ENCODE assay signal across 21 mouse cellular contexts in genomic region chr8:3685422-3685821, GRCm38 (mm10). TPM values are rescaled to one million over a fixed set of nuclear protein-coding genes. Genes with fewer than 3 reads are reported as not detected.
DNase-seq lines count a peak whose midpoint lies in the region.
"Had no signal": no experiment of that assay in that cellular context is flagged by ENCODE, and none has a peak within 500 bp of the region (broad histone marks: within the 10 kb centered on the region; RNA-seq: fewer than 3 reads in every experiment).

No protein-coding gene starts in this region.

- peaks cover 16% of the 10 kb centered on the region for H3K36me3 ChIP-seq in splenic B cell, adult 2 months (ENCODE audit: control insufficient read depth, insufficient read depth, low read length, poor library complexity, severe bottlenecking)

- no peaks in the 10 kb centered on the region for H3K27me3 ChIP-seq in splenic B cell, adult 2 months (ENCODE audit: control insufficient read depth, insufficient read depth, low read length, poor library complexity, severe bottlenecking)
- H3K27me3 ChIP-seq: embryonic facial prominence, embryonic 13.5 days; embryonic facial prominence, embryonic 15.5 days; forebrain, embryonic 13.5 days had no signal

- peak; percentile 86 for DNase-seq in heart, adult 11 months
- no peak for DNase-seq in heart, adult 18-20 months
- peak; percentile 29 for DNase-seq in testis, postnatal 10 days (ENCODE audit: low spot score)
- no peak for DNase-seq in testis, postnatal 14 days (ENCODE audit: low spot score)
- DNase-seq in splenic B cell, adult 2 months (ENCODE audit: low read depth, low spot score), result peak; percentile 34
- no peak for DNase-seq in right cerebral cortex, postnatal 25 days
- DNase-seq: adrenal gland, adult 2 months; adrenal gland, postnatal 10 days; adrenal gland, postnatal 25 days; cerebellum, adult 11 months; cerebellum, adult 18-20 months; cerebellum, adult 8-10 months; cerebellum, adult 9-11 months; cerebellum, postnatal 14 days; cerebellum, postnatal 36 days; embryo, embryonic 11 days had no signal

RNA-seq across cellular contexts. Expression of gene Fcer2a, which starts 8.6 kb away (rescaled TPM):
- 1 to 10 TPM in 1 of 2 experiments, not detected in 1; 3.4 TPM for total RNA-seq in heart, adult 18-20 months (2021)
- total RNA-seq: common myeloid progenitor, adult 5-6 weeks; G1E had no signal

RNA-seq across cellular contexts. Expression of gene Trappc5, which starts 9.3 kb away (rescaled TPM):
- total RNA-seq in heart, adult 18-20 months (2021), result 10 to 100 TPM; 20.0 to 21.2 TPM

RNA-seq across cellular contexts. Expression of gene Fcor, which starts 13.3 kb away (rescaled TPM):
- total RNA-seq in heart, adult 18-20 months (2021), result 1 to 10 TPM in 1 of 2 experiments, under 1 TPM in 1; 0.82 to 7.1 TPM
- total RNA-seq: G1E had no signal

RNA-seq across cellular contexts. Expression of gene Mcemp1, which starts 19.9 kb away (rescaled TPM):
- total RNA-seq in heart, adult 18-20 months (2021), result under 1 TPM; 0.30 to 0.49 TPM

RNA-seq across cellular contexts. Expression of gene Retn, which starts 29.9 kb away (rescaled TPM):
- 10 to 100 TPM in 1 of 2 experiments, 1 to 10 TPM in 1; 5.1 to 17.7 TPM for total RNA-seq in heart, adult 18-20 months (2021)
- total RNA-seq: common myeloid progenitor, adult 5-6 weeks; G1E had no signal

Comparison
In these comparisons a context has a peak if more than half of its experiments do, and no peak if none do; other contexts are left out.
1. DNase-seq: peak in heart, adult 11 months (single experiment), testis, postnatal 10 days (single experiment) and splenic B cell, adult 2 months (single experiment); none in heart, adult 18-20 months (0 of 2), testis, postnatal 14 days (single experiment) and right cerebral cortex, postnatal 25 days (single experiment).